Mouse (Mus musculus): ENCODE data around the gene Iqca. TPM values are rescaled to one million over a fixed set of nuclear protein-coding genes. Genes with fewer than 3 reads are reported as not detected.

Gene Iqca
- polyA plus RNA-seq, 1 experiment from 2014 or later: 1.6 TPM

- H3K36me3 ChIP-seq: no peaks in the 10 kb centered on the region
- no peak overlapping the region for H3K27ac ChIP-seq
- 0 out of 2 replicates have a peak, but pooled peaks cover 6% of the 10 kb centered on the region for H3K27me3 ChIP-seq
- peaks cover 12% of the 10 kb centered on the region for H3K4me1 ChIP-seq (replicated peaks)
- 76% methylated on average over 5 of the region's 5 CpGs for WGBS
- no peak overlapping the region for H3K4me2 ChIP-seq
- no peak for ATAC-seq (ENCODE audit: low FRiP score)
- no peaks in the 10 kb centered on the region for H3K9me3 ChIP-seq
- H3K9ac ChIP-seq: no peak overlapping the region
- no peak overlapping the region for H3K4me3 ChIP-seq
These were observed 24.8 kb upstream of the Iqca start for GRCm38 (mm10) chr1:90177978-90178377.

- Histone ChIP-seq H3K27ac (no peak overlapping the region), H3K36me3 (no peaks in the 10 kb centered on the region), H3K4me3 (no peak overlapping the region), H3K9ac (no peak overlapping the region), H3K4me1 (replicated peaks) (peaks cover 12% of the 10 kb centered on the region), H3K27me3 (0 out of 2 replicates have a peak, but pooled peaks cover 6% of the 10 kb centered on the region), H3K9me3 (no peaks in the 10 kb centered on the region), H3K4me2 (no peak overlapping the region)
- no peak for ATAC-seq (ENCODE audit: low FRiP score)
These were observed 24.4 kb upstream of the Iqca start for GRCm38 (mm10) chr1:90177565-90177964.

GRCm38 (mm10) chr1:90176223-90176622 is 23.0 kb upstream of the Iqca start:
- H3K4me1 ChIP-seq (replicated peaks): peaks cover 12% of the 10 kb centered on the region
- H3K9ac ChIP-seq: no peak overlapping the region
- 68% methylated on average over 7 of the region's 7 CpGs for WGBS
- H3K9me3 ChIP-seq: no peaks in the 10 kb centered on the region
- no peak overlapping the region for H3K4me3 ChIP-seq
- no peaks in the 10 kb centered on the region for H3K36me3 ChIP-seq
- H3K27me3 ChIP-seq: no peaks in the 10 kb centered on the region
- ATAC-seq (ENCODE audit: low FRiP score): no peak
- H3K27ac ChIP-seq: no peak overlapping the region
- no peak overlapping the region for H3K4me2 ChIP-seq

- no peaks in the 10 kb centered on the region for H3K27me3 ChIP-seq
- no peak for ATAC-seq (ENCODE audit: low FRiP score)
- H3K27ac ChIP-seq: no peak overlapping the region
- 38% methylated on average over 8 of the region's 8 CpGs for WGBS
- H3K9me3 ChIP-seq: no peaks in the 10 kb centered on the region
- no peak overlapping the region for H3K9ac ChIP-seq
- no peak overlapping the region for H3K4me2 ChIP-seq
- no peak overlapping the region for H3K4me3 ChIP-seq
- H3K4me1 ChIP-seq (replicated peaks): peaks cover 12% of the 10 kb centered on the region
- H3K36me3 ChIP-seq: no peaks in the 10 kb centered on the region
These were observed 21.1 kb upstream of the Iqca start for GRCm38 (mm10) chr1:90174338-90174737.

- H3K9me3 ChIP-seq: no peaks in the 10 kb centered on the region
- no peaks in the 10 kb centered on the region for H3K27me3 ChIP-seq
- no peak overlapping the region for H3K27ac ChIP-seq
- no peak overlapping the region for H3K4me2 ChIP-seq
- H3K36me3 ChIP-seq: no peaks in the 10 kb centered on the region
- H3K9ac ChIP-seq: no peak overlapping the region
- H3K4me3 ChIP-seq: no peak overlapping the region
- 37% methylated on average over 3 of the region's 3 CpGs for WGBS
- ATAC-seq (ENCODE audit: low FRiP score): peak; percentile 43; the same call in 1 of the 2 replicates
- peaks cover 23% of the 10 kb centered on the region for H3K4me1 ChIP-seq (replicated peaks)
These were observed 11.1 kb upstream of the Iqca start for GRCm38 (mm10) chr1:90164319-90164718.

- Histone ChIP-seq H3K4me1 (replicated peaks) (peaks cover 23% of the 10 kb centered on the region), H3K27me3 (no peaks in the 10 kb centered on the region), H3K9ac (no peak overlapping the region), H3K27ac (no peak overlapping the region), H3K4me2 (no peak overlapping the region), H3K9me3 (no peaks in the 10 kb centered on the region), H3K36me3 (no peaks in the 10 kb centered on the region), H3K4me3 (no peak overlapping the region)
- 74% methylated on average over 7 of the region's 7 CpGs for WGBS
- no peak for ATAC-seq (ENCODE audit: low FRiP score)
These were observed 10.0 kb upstream of the Iqca start for GRCm38 (mm10) chr1:90163161-90163560.

- Histone ChIP-seq H3K9ac (no peak overlapping the region), H3K4me2 (no peak overlapping the region), H3K4me1 (replicated peaks) (peaks cover 23% of the 10 kb centered on the region), H3K27ac (no peak overlapping the region), H3K27me3 (no peaks in the 10 kb centered on the region), H3K9me3 (no peaks in the 10 kb centered on the region), H3K4me3 (no peak overlapping the region), H3K36me3 (no peaks in the 10 kb centered on the region)
- no peak for ATAC-seq (ENCODE audit: low FRiP score)
- WGBS: 29% methylated on average over 13 of the region's 13 CpGs
These were observed 9.2 kb upstream of the Iqca start for GRCm38 (mm10) chr1:90162379-90162857.

- H3K36me3 ChIP-seq: no peaks in the 10 kb centered on the region
- no peaks in the 10 kb centered on the region for H3K27me3 ChIP-seq
- H3K4me3 ChIP-seq: no peak overlapping the region
- no peak overlapping the region for H3K9ac ChIP-seq
- H3K4me1 ChIP-seq (replicated peaks): peaks cover 24% of the 10 kb centered on the region
- H3K27ac ChIP-seq: no peak overlapping the region
- no peak for ATAC-seq (ENCODE audit: low FRiP score)
- H3K4me2 ChIP-seq: no peak overlapping the region
- 75% methylated on average over 6 of the region's 6 CpGs for WGBS
- no peaks in the 10 kb centered on the region for H3K9me3 ChIP-seq
These were observed 8.4 kb upstream of the Iqca start for GRCm38 (mm10) chr1:90161623-90162022.

- Histone ChIP-seq H3K27ac (no peak overlapping the region), H3K4me1 (replicated peaks) (peaks cover 25% of the 10 kb centered on the region), H3K4me2 (no peak overlapping the region), H3K27me3 (0 out of 2 replicates have a peak, but pooled peaks cover 1% of the 10 kb centered on the region), H3K9ac (no peak overlapping the region), H3K36me3 (no peaks in the 10 kb centered on the region), H3K9me3 (no peaks in the 10 kb centered on the region), H3K4me3 (no peak overlapping the region)
- no peak for ATAC-seq (ENCODE audit: low FRiP score)
- WGBS: 40% methylated on average over 13 of the region's 13 CpGs
These were observed 6.7 kb upstream of the Iqca start for GRCm38 (mm10) chr1:90159927-90160326.

- H3K4me1 ChIP-seq (replicated peaks): peaks cover 20% of the 10 kb centered on the region
- WGBS: 60% methylated on average over 7 of the region's 7 CpGs
- no peak overlapping the region for H3K4me3 ChIP-seq
- H3K27ac ChIP-seq: no peak overlapping the region
- H3K9me3 ChIP-seq: no peaks in the 10 kb centered on the region
- H3K4me2 ChIP-seq: no peak overlapping the region
- no peaks in the 10 kb centered on the region for H3K36me3 ChIP-seq
- no peak overlapping the region for H3K9ac ChIP-seq
- no peak for ATAC-seq (ENCODE audit: low FRiP score)
- 0 out of 2 replicates have a peak, but pooled peaks cover 8% of the 10 kb centered on the region for H3K27me3 ChIP-seq
These were observed 3.4 kb upstream of the Iqca start for GRCm38 (mm10) chr1:90156589-90156988.

GRCm38 (mm10) chr1:90153787-90154186 is 586 bp upstream of the Iqca start:
- Histone ChIP-seq H3K27ac (peak overlapping the region; percentile 50; the same call in 1 of the 2 replicates), H3K4me2 (peak overlapping the region; percentile 53), H3K4me1 (replicated peaks) (peaks cover 20% of the 10 kb centered on the region), H3K36me3 (no peaks in the 10 kb centered on the region), H3K4me3 (peak overlapping the region; percentile 18), H3K9ac (no peak overlapping the region), H3K27me3 (0 out of 2 replicates have a peak, but pooled peaks cover 8% of the 10 kb centered on the region), H3K9me3 (no peaks in the 10 kb centered on the region)
- peak; percentile 31 for ATAC-seq (ENCODE audit: low FRiP score)
- 10% methylated on average over 6 of the region's 6 CpGs for WGBS

GRCm38 (mm10) chr1:90139729-90140128 is 13.5 kb downstream of the Iqca start:
- Histone ChIP-seq H3K27me3 (no peaks in the 10 kb centered on the region), H3K9me3 (no peaks in the 10 kb centered on the region), H3K36me3 (no peaks in the 10 kb centered on the region), H3K4me1 (replicated peaks) (peaks cover 9% of the 10 kb centered on the region), H3K9ac (no peak overlapping the region), H3K4me3 (no peak overlapping the region), H3K27ac (no peak overlapping the region), H3K4me2 (no peak overlapping the region)
- ATAC-seq (ENCODE audit: low FRiP score): no peak
- 90% methylated on average over 8 of the region's 8 CpGs for WGBS

GRCm38 (mm10) chr1:90132402-90132801 is 20.8 kb downstream of the Iqca start:
- ATAC-seq (ENCODE audit: low FRiP score): 0 out of 2 replicates have a peak, but pooled peaks have one; percentile 43
- Histone ChIP-seq H3K4me1 (replicated peaks) (peaks cover 42% of the 10 kb centered on the region), H3K27ac (peak overlapping the region; percentile 80), H3K27me3 (0 out of 2 replicates have a peak, but pooled peaks cover 4% of the 10 kb centered on the region), H3K9ac (no peak overlapping the region), H3K9me3 (no peaks in the 10 kb centered on the region), H3K36me3 (no peaks in the 10 kb centered on the region), H3K4me2 (peak overlapping the region; percentile 6; the same call in 1 of the 2 replicates), H3K4me3 (no peak overlapping the region)
- WGBS: 40% methylated on average over 11 of the region's 11 CpGs

All from hindbrain, embryonic 13.5 days (tissue).